Mouse (Mus musculus) natural killer cell, adult 2 months (primary cell): ENCODE results near the gene Cpa5.

Experiments used
- DNase-seq, 2 experiments: peaks; one replicate each; pipeline ENCODE4 v3.0.0; 2022; ENCODE audit warnings: low spot score in 2 of 2

The Cpa5 gene

GRCm38 (mm10) chr6:30610710-30611109 is at the start of gene Cpa5:
Cpa5 (plus strand) TSS chr6:30611010.
- DNase-seq, result no peak

DNA sequence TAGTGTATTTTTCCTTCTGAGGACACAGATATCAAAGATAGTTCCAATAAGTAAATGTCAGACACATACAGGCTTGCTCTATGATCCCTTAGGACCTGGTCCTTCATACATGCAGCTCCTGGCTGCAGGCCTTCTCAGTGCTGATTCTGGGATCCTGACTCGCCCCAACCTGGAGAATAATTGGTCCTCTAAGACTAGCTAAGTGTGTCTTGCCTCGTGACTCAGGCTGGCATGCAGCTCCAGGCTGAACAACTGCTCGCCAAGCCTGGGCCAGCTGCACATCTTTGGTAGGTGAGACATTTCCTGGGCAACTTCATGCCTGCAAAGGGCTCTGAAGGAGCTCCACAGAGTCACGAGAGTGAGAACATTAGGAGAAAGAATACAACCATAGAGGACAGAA is 48.7 kb upstream of the Cpa5 start:
- DNase-seq, result no peak

GRCm38 (mm10) chr6:30563575-30563974 is 47.2 kb upstream of the Cpa5 start:
- no peak for DNase-seq

DNA sequence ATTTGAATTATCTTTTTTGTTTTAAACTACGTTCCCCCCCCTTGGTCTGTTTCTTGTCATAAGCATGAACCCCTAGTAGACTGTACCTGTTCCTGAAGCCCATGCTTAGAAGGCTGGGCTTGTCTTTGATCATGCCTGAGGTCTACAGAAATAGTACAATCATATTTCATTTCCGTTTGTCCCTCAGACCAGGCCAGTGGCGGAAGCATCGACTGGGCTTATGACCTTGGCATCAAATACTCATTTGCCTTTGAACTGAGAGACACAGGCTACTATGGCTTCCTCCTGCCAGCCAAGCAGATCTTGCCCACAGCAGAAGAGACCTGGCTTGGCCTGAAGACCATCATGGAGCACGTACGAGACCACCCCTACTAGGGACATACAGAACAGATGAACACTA is 46.8 kb upstream of the Cpa5 start:
- DNase-seq, result no peak

GRCm38 (mm10) chr6:30568069-30568468 is 42.7 kb upstream of the Cpa5 start, which contains the start of gene Cpa4:
Cpa4 (plus strand) TSS chr6:30568369.
- no peak for DNase-seq

- no peak for DNase-seq
Observed at GRCm38 (mm10) chr6:30569331-30569730, 41.5 kb upstream of the Cpa5 start.

DNA sequence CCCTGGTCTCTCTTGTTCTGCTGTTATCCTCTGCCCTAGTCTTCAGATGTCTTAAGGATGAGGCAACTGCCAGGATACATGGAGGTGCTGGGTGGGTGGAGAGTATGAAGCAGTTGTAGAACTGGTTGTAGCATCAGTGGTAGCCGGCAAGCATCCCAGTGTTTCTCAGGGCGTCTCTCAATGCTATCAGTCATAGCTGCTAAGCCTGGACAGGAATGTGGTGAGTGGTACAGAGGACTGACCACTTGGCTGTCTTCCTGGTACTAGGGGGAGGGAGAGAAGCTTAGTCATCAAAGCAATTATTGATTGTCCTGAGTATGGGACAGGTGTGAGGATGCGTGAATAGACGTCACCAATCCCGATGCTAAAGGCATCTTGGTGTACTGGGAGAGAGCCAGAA is 40.8 kb upstream of the Cpa5 start:
- DNase-seq, result no peak

DNA sequence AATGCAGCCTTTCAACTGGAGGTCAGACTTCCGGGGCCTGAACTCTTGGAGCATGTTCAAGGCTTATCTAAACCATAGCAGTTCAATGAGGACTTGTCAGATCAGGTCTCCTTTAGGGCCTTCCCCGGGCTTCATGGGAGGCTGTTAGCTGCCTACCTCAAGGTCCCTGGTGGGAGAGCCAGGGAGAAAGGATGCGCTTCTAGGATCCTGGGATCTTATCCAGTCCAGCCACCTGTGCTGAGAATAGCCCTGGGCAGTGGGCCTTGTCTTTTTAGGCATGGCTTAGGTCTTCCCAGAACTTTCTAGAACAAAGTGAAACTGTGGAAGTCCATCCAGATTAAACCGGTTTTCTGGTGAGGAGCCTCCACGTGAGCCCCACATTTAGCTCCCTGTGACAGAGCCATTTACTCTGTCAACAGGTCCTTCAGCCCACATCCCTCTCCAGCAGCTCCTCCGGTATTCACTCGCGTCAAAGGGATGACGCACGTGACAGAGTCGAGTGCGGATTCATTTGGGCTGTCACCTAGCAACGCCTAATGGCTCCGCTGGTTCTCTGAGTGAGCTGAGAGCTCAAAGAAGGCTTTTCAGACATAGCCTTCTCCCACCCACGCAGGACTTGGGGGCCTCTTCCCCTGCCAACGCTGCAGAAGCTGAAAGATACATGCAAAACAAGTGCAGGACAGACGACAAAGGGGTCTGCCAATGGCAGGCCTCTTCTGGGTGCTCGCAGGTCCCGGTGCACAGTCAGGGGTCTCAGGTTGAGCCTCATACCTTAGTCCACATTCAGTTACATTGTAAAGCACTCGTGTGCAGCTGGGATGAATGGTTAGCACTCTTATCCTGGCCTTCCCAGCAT is 38.1 kb upstream of the Cpa5 start:
- no peak for DNase-seq

DNA sequence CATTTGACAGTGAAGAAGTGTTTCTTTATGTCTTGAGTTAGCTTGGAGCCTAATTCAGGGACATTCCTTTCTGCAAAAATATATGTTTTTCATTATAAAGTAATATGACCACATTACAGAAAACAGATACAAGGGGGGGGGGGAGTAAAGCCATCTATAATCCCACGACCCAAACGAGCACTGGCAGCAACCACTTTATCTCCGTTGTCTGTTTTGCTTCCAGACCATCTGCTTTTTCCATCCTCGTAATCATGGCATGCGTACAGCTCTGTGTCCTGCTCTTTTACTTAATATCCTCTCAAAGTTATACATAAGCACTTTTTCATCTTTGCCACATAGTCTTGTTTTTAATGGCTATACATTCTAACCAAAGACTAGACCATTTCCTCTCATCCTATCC is 37.4 kb upstream of the Cpa5 start:
- no peak for DNase-seq

DNA sequence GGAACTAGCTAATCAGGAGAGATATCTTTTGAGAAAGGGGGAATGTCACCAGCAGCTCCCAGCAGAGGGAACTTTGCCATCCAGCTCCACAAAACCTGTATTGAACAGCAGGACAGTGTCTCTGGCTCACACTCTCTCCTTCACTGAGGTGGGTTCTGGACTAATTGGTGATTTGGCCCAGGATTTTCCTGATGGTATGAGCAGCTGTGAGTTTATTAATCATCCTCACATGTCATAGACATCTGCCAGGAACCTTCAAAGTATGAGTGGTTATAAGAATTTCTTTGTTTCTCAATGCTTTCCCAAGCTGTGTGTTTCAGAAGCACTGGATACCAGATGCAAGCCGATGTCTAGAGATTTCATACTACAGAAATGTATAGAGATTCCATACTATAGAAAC is 35.9 kb upstream of the Cpa5 start:
- no peak for DNase-seq

DNA sequence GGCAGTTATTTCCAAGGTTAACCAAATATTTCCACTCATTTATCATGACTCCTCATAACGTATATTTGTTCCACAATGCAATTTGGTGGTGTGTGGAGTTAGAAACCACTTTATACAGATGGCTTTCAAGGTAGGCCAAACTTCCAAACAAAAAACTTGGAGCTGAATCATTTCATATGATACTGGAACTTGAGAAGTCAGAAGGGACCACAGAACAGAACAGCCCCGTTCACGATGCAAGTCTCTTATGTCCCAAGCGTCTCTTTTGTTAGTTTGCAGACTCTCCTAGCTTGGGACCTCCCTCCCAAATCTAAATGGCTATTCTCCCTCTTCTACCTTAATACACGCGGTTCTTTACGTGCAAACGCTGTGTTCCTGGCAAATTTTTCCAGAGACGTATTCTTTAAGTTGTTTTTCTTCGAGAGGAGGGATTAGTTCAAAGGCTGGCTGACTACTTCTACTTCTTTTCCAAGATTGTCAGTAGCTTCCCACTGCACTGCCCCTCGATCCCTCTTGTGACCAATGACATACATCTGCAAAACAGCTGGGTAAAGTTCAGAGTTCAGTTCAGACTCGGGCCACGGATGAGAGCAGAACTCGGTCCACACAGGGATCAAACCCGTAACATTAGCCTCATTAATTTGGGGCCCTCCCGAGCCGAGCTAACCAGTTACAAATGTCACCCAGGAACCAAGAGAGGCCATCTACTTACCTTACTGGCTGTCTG is 34.2 kb upstream of the Cpa5 start:
- no peak for DNase-seq

GRCm38 (mm10) chr6:30579961-30580840 is 30.6 kb upstream of the Cpa5 start:
- DNase-seq, result no peak

- no peak for DNase-seq
Observed at GRCm38 (mm10) chr6:30580841-30581176, 30.0 kb upstream of the Cpa5 start.

DNA sequence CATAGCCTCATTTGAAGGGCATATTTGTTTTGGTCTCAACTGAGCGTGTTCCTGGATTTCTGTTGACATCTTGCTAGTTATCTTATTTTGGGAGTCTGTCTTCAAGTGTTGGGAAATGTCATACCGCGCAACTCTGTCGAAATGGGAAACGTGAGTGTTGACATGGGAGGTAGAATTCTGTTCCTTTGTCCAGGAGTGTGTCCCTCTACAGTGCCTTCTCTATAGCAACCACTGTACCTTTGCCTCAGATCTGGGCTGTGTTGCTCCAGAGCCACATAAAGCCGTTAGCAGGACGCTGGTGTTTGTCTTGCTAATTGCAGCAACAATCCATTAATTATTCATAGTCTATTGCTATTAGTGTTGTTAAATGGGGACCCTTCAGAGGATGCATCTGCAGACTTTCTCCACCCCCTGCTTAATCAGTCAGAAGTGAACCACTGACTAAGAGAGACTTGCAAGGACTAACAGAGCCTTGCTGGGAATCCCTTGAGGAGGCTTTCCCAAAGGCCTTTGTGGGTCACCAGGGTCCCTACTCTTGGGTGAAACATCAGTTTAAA is 23.8 kb upstream of the Cpa5 start:
- no peak for DNase-seq

DNA sequence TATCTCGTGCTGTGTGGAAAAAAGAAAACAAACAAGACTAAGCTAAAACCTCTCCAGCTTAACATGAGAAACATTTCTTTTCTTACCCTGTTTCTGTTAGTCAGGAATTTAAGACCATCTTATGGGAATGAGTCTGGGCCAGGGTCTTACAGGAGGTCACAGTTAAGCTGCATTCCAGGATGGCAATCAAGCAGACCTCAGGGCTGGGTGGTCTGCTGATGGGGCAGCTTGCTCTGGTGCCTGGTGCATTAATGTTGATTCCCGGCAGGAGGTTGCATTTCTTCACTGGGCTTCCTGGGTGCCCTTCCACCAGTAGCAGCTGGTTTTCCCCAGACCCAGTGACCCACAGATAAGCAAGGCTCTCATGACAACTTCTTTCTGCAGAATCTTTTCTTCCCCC is 21.0 kb upstream of the Cpa5 start:
- DNase-seq, result no peak

GRCm38 (mm10) chr6:30591851-30592404 is 18.9 kb upstream of the Cpa5 start:
- DNase-seq, result no peak

GRCm38 (mm10) chr6:30592417-30592974 is 18.3 kb upstream of the Cpa5 start:
- DNase-seq, result no peak

GRCm38 (mm10) chr6:30594364-30594763 is 16.4 kb upstream of the Cpa5 start:
- no peak for DNase-seq

DNA sequence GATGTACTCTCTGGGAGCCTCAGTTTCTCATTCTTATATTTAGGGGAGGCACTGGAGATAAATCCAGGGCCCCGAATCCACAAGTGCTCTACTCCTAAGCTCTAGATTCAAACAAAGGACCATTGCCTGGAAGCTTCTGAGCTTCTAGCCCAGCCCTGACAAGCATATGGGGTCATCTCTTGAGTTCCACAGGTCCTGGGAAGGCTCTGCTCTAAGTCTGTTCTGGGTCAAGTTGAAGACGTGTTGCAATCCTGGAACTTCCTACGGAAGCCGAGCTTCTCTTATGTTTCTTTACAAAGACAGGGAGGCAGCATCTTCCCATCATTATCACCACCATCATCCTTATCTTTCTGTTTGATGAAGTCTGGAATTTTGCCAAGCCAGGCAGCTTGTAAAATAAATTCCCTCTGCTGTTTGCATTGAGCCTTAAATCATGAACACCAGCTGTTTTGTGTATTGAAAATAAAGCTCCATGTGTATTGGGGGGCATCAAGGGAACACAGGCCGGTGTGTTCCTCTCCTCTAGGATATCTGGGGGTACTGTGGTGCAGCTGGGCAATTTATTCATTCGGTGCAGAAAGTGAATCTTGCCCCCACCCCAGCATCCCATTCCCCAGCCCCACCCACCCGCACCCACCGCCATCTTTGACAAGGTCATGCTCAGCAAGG is 14.4 kb upstream of the Cpa5 start:
- DNase-seq, result no peak

DNA sequence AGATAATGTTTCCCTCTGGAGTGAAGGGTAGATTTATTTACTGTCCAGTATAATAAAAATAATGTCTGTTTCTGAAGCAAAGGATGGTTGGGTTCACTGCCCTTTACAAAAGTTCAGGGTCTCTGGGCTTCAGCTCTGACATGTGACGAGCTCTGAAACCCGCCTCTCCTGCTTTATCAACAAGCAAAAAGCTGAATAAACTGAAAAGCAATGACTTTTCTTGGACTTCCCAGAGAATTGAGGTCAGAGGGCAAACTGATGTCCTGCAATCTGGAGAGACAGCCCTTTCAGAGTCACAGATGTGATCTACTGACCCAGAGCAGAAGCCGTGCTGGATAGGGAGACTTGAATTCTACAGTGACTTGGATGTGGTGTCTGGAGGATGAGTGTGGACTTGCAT is 10.8 kb upstream of the Cpa5 start:
- no peak for DNase-seq

DNA sequence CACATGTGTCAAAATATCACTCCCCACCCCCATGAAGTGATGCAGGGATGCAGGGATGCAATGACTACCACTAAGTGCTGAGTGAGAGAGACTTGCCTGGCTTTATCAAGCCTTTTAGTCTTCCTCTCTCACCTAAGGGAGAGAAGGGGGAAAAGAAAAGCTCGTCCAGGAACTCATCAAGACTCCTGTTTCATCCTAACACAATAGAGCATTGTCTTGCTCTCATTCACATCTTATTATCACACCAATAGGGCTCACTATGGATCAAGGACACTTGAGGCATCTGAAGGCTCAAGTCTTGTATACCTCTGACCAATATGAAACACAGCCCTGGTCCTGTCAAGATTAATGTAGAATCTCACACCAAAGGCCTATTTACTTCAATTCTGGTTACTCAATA is 9.8 kb upstream of the Cpa5 start:
- DNase-seq, result no peak
